Comparison of ENCODE assay signal across 19 mouse cellular contexts in the genomic region with DNA sequence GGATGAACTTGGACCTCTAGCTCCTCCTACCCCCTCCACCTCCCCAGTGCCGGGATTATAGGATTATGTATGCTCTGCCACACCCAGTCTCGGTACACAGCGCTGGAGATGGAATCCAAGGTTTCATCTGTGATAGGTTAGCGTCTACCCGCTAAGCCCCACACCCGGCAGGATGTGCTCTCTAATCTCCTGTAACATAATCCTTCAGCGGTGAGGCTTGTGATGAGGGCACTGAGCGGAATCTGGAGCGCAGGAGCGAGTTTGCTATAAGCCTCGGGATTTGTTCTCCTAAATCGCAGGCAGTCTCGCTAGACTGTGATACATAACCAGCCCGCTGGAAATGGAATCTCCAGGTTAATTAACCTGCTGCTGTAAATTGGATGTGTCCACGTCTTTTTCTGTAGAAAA. TPM values are rescaled to one million over a fixed set of nuclear protein-coding genes. Genes with fewer than 3 reads are reported as not detected.
DNase-seq lines count a peak whose midpoint lies in the region; ATAC-seq and TF ChIP-seq lines count a peak whose summit lies in the region.
"Had no signal": no experiment of that assay in that cellular context is flagged by ENCODE, and none has a peak within 500 bp of the region (broad histone marks: within the 10 kb centered on the region; RNA-seq: fewer than 3 reads in every experiment).

No protein-coding gene starts in this region.

- WGBS in forebrain, embryonic 12.5 days, result 14% methylated on average over 15 of the region's 15 CpGs
- WGBS in forebrain, embryonic 11.5 days, result 12% methylated on average over 15 of the region's 15 CpGs
- 17% methylated on average over 15 of the region's 15 CpGs for WGBS in kidney, postnatal 0 days
- 14% methylated on average over 15 of the region's 15 CpGs for WGBS in midbrain, embryonic 12.5 days
- 25% methylated on average over 15 of the region's 15 CpGs for WGBS in liver, embryonic 12.5 days (ENCODE audit: insufficient replicate concordance)

- no peak for ATAC-seq in forebrain, embryonic 12.5 days (ENCODE audit: low FRiP score)
- no peak for ATAC-seq in forebrain, embryonic 11.5 days (replicated peaks; ENCODE audit: low FRiP score)
- no peak for ATAC-seq in kidney, postnatal 0 days (replicated peaks; ENCODE audit: low FRiP score, low read depth)
- ATAC-seq in midbrain, embryonic 12.5 days (ENCODE audit: low FRiP score, low read depth), result no peak
- ATAC-seq in liver, embryonic 12.5 days, result no peak
- no peak for ATAC-seq in cerebellum, adult (ENCODE audit: insufficient number of reproducible peaks, low FRiP score, low TSS enrichment)
- ATAC-seq: forebrain, embryonic 16.5 days; Patski had no signal

- H3K27ac ChIP-seq in forebrain, embryonic 12.5 days, result no peak overlapping the region
- no peak overlapping the region for H3K27ac ChIP-seq in forebrain, embryonic 11.5 days (ENCODE audit: low read depth, low read length)
- no peak overlapping the region for H3K27ac ChIP-seq in kidney, postnatal 0 days
- H3K27ac ChIP-seq in midbrain, embryonic 12.5 days (replicated peaks), result no peak overlapping the region
- H3K27ac ChIP-seq in liver, embryonic 12.5 days, result no peak overlapping the region
- H3K27ac ChIP-seq: embryonic facial prominence, embryonic 12.5 days; limb, embryonic 12.5 days; stomach, embryonic 15.5 days had no signal

- H3K9me3 ChIP-seq in forebrain, embryonic 12.5 days, result no peaks in the 10 kb centered on the region
- no peaks in the 10 kb centered on the region for H3K9me3 ChIP-seq in forebrain, embryonic 11.5 days (ENCODE audit: control insufficient read depth, low read length)
- no peaks in the 10 kb centered on the region for H3K9me3 ChIP-seq in kidney, postnatal 0 days (replicated peaks; ENCODE audit: low read length)
- H3K9me3 ChIP-seq in midbrain, embryonic 12.5 days, result no peaks in the 10 kb centered on the region
- H3K9me3 ChIP-seq in liver, embryonic 12.5 days (replicated peaks), result no peaks in the 10 kb centered on the region
- H3K9me3 ChIP-seq: embryonic facial prominence, embryonic 12.5 days; limb, embryonic 12.5 days; stomach, embryonic 15.5 days had no signal

- H3K36me3 ChIP-seq in forebrain, embryonic 12.5 days (replicated peaks), result no peaks in the 10 kb centered on the region
- H3K36me3 ChIP-seq in forebrain, embryonic 11.5 days (ENCODE audit: control insufficient read depth, insufficient read depth, low read length), result no peaks in the 10 kb centered on the region
- H3K36me3 ChIP-seq in kidney, postnatal 0 days (ENCODE audit: insufficient read depth, low read length), result no peaks in the 10 kb centered on the region
- no peaks in the 10 kb centered on the region for H3K36me3 ChIP-seq in midbrain, embryonic 12.5 days
- H3K36me3 ChIP-seq in liver, embryonic 12.5 days, result no peaks in the 10 kb centered on the region
- H3K36me3 ChIP-seq: embryonic facial prominence, embryonic 12.5 days; limb, embryonic 12.5 days; stomach, embryonic 15.5 days had no signal

- H3K4me1 ChIP-seq in forebrain, embryonic 12.5 days, result peaks cover 4% of the 10 kb centered on the region; the same call in 1 of the 2 replicates
- no peaks in the 10 kb centered on the region for H3K4me1 ChIP-seq in forebrain, embryonic 11.5 days (replicated peaks; ENCODE audit: control insufficient read depth, insufficient read depth, low read length)
- no peaks in the 10 kb centered on the region for H3K4me1 ChIP-seq in kidney, postnatal 0 days (replicated peaks; ENCODE audit: insufficient read depth, low read length)
- H3K4me1 ChIP-seq in midbrain, embryonic 12.5 days, result 0 out of 2 replicates have a peak, but pooled peaks cover 3% of the 10 kb centered on the region
- peaks cover 17% of the 10 kb centered on the region for H3K4me1 ChIP-seq in liver, embryonic 12.5 days

- no peak for TF ChIP-seq CTCF in kidney, postnatal 0 days (IDR thresholded peaks at IDR 0.05; ENCODE audit: low read depth)

- 0 out of 2 replicates have a peak overlapping the region, but pooled peaks have one; percentile 10 for H3K4me2 ChIP-seq in forebrain, embryonic 12.5 days
- H3K4me2 ChIP-seq in forebrain, embryonic 11.5 days (ENCODE audit: low read depth, low read length, severe bottlenecking), result no peak overlapping the region
- H3K4me2 ChIP-seq in kidney, postnatal 0 days (ENCODE audit: low read length), result no peak overlapping the region
- H3K4me2 ChIP-seq in midbrain, embryonic 12.5 days (replicated peaks), result peak overlapping the region; percentile 14; the same call in 1 of the 2 replicates
- no peak overlapping the region for H3K4me2 ChIP-seq in liver, embryonic 12.5 days
- H3K4me2 ChIP-seq: embryonic facial prominence, embryonic 12.5 days; limb, embryonic 12.5 days; lung, embryonic 14.5 days; stomach, embryonic 15.5 days had no signal

- peaks cover 5% of the 10 kb centered on the region; the same call in 1 of the 2 replicates for H3K27me3 ChIP-seq in forebrain, embryonic 12.5 days
- H3K27me3 ChIP-seq in forebrain, embryonic 11.5 days (ENCODE audit: control insufficient read depth, insufficient read depth, low read length), result no peaks in the 10 kb centered on the region; the same call in 1 of the 2 replicates
- H3K27me3 ChIP-seq in kidney, postnatal 0 days (ENCODE audit: insufficient read depth, low read length), result no peaks in the 10 kb centered on the region
- peaks cover 16% of the 10 kb centered on the region; the same call in 1 of the 2 replicates for H3K27me3 ChIP-seq in midbrain, embryonic 12.5 days
- peaks cover 28% of the 10 kb centered on the region for H3K27me3 ChIP-seq in liver, embryonic 12.5 days (replicated peaks)
- H3K27me3 ChIP-seq: Patski; stomach, embryonic 15.5 days had no signal

- H3K9ac ChIP-seq in forebrain, embryonic 12.5 days, result no peak overlapping the region
- no peak overlapping the region for H3K9ac ChIP-seq in forebrain, embryonic 11.5 days (ENCODE audit: low read length)
- H3K9ac ChIP-seq in kidney, postnatal 0 days (ENCODE audit: low read depth, low read length), result no peak overlapping the region
- H3K9ac ChIP-seq in midbrain, embryonic 12.5 days (replicated peaks), result no peak overlapping the region
- no peak overlapping the region for H3K9ac ChIP-seq in liver, embryonic 12.5 days
- H3K9ac ChIP-seq: embryonic facial prominence, embryonic 12.5 days; limb, embryonic 12.5 days; lung, embryonic 14.5 days; stomach, embryonic 15.5 days had no signal

- no peak overlapping the region for H3K4me3 ChIP-seq in forebrain, embryonic 12.5 days (replicated peaks)
- no peak overlapping the region for H3K4me3 ChIP-seq in forebrain, embryonic 11.5 days (ENCODE audit: low read depth, low read length)
- H3K4me3 ChIP-seq in kidney, postnatal 0 days (replicated peaks; ENCODE audit: low read depth, low read length), result no peak overlapping the region
- no peak overlapping the region for H3K4me3 ChIP-seq in midbrain, embryonic 12.5 days
- H3K4me3 ChIP-seq in liver, embryonic 12.5 days, result no peak overlapping the region
- H3K4me3 ChIP-seq: embryonic facial prominence, embryonic 12.5 days; limb, embryonic 12.5 days; stomach, embryonic 15.5 days had no signal

- DNase-seq in forebrain, embryonic 11.5 days (ENCODE audit: low spot score), result no peak
- peak; percentile 33 for DNase-seq in kidney, postnatal 0 days (ENCODE audit: low spot score)
- no peak for DNase-seq in kidney, adult 18-20 months
- DNase-seq in kidney, adult 9 months, result no peak
- DNase-seq: cerebellum, adult 8-10 months; gastrocnemius, postnatal 36 days; kidney, adult 11 months; kidney, postnatal 4 days; lung, embryonic 14.5 days; thymus, postnatal 25 days had no signal

RNA-seq across cellular contexts. Expression of a gene that starts 4.2 kb away (rescaled TPM):
- polyA plus RNA-seq in forebrain, embryonic 12.5 days (2016; fragmentation: Nextera tagmentation; extraction: Ambion mirVana), result 53.9 and 57.0 TPM in 2 replicates
- 19.4 and 21.5 TPM in 2 replicates for polyA plus RNA-seq in forebrain, embryonic 11.5 days (2014; fragmentation: Nextera tagmentation; extraction: Ambion mirVana)
- polyA plus RNA-seq in kidney, postnatal 0 days (2015; fragmentation: Nextera tagmentation; extraction: Ambion mirVana), result 96.1 and 139 TPM in 2 replicates
- 69.1 and 71.8 TPM in 2 replicates for polyA plus RNA-seq in midbrain, embryonic 12.5 days (2016; fragmentation: Nextera tagmentation; extraction: Ambion mirVana)
- polyA plus RNA-seq in liver, embryonic 12.5 days (2016; fragmentation: Nextera tagmentation; extraction: Ambion mirVana), result 28.8 and 30.2 TPM in 2 replicates

RNA-seq across cellular contexts. Expression of a gene that starts 25.7 kb away (rescaled TPM):
- 193 and 209 TPM in 2 replicates for polyA plus RNA-seq in forebrain, embryonic 12.5 days (2016; fragmentation: Nextera tagmentation; extraction: Ambion mirVana)
- 200 and 227 TPM in 2 replicates for polyA plus RNA-seq in forebrain, embryonic 11.5 days (2014; fragmentation: Nextera tagmentation; extraction: Ambion mirVana)
- 289 and 325 TPM in 2 replicates for polyA plus RNA-seq in kidney, postnatal 0 days (2015; fragmentation: Nextera tagmentation; extraction: Ambion mirVana)
- 210 and 216 TPM in 2 replicates for polyA plus RNA-seq in midbrain, embryonic 12.5 days (2016; fragmentation: Nextera tagmentation; extraction: Ambion mirVana)
- polyA plus RNA-seq in liver, embryonic 12.5 days (2016; fragmentation: Nextera tagmentation; extraction: Ambion mirVana), result 206 and 212 TPM in 2 replicates

RNA-seq across cellular contexts. Expression of a gene that starts 37.5 kb away (rescaled TPM):
- 1.6 and 1.8 TPM in 2 replicates for polyA plus RNA-seq in forebrain, embryonic 12.5 days (2016; fragmentation: Nextera tagmentation; extraction: Ambion mirVana)
- polyA plus RNA-seq in forebrain, embryonic 11.5 days (2014; fragmentation: Nextera tagmentation; extraction: Ambion mirVana), result 1.9 and 2.2 TPM in 2 replicates
- 48.1 and 49.5 TPM in 2 replicates for polyA plus RNA-seq in kidney, postnatal 0 days (2015; fragmentation: Nextera tagmentation; extraction: Ambion mirVana)
- 1.6 and 1.8 TPM in 2 replicates for polyA plus RNA-seq in midbrain, embryonic 12.5 days (2016; fragmentation: Nextera tagmentation; extraction: Ambion mirVana)
- polyA plus RNA-seq in liver, embryonic 12.5 days (2016; fragmentation: Nextera tagmentation; extraction: Ambion mirVana), result 5.1 and 5.8 TPM in 2 replicates

Comparison
In these comparisons a context has a peak if more than half of its experiments do, and no peak if none do; other contexts are left out.
1. H3K4me2 ChIP-seq: peak in forebrain, embryonic 12.5 days (single experiment) and midbrain, embryonic 12.5 days (single experiment); none in forebrain, embryonic 11.5 days (single experiment), kidney, postnatal 0 days (single experiment) and liver, embryonic 12.5 days (single experiment).